Mouse (Mus musculus) megakaryocyte, embryonic 14.5 days (primary cell): Measurements from ENCODE around the gene Pex7.

Source experiments
- FLI1 ChIP-seq: IDR thresholded peaks from 2 replicates; pipeline ENCODE4 v1.6.1; 2012; ENCODE audit warnings: low read length, inconsistent platforms, mixed read lengths
- GATA1 ChIP-seq: IDR thresholded peaks from 3 replicates; pipeline ENCODE4 v1.6.1; 2012; ENCODE audit warnings: mixed read lengths, low read length, inconsistent platforms, borderline replicate concordance

DNA sequence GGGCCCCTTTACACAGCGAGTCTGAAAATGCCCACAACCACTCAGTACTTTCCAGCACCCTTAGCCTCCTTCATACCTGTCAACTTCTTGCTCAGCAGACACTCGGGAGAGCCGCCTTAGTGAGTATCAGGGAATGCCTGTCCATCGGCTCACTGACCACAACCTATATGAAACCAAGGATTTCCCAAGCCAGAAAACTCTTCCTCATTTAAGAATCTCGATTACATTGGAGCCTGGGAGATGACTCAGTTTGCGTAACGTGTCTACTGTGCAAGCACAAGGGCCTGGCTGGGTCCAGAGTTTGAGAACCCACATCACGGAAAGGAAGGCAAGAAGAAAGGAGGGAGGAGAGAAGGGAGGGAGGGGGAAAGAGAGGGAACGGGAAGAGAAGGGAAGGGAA is 34.4 kb upstream of the Pex7 start:
- TF ChIP-seq FLI1 (no peak), GATA1 (no peak)
